Mouse (Mus musculus): Measurements from ENCODE around the gene Gemin4. TPM values are rescaled to one million over a fixed set of nuclear protein-coding genes. Genes with fewer than 3 reads are reported as not detected.

Gene Gemin4
- polyA plus RNA-seq, 1 experiment from 2014 or later: 30.1 TPM

GRCm38 (mm10) chr11:76253145-76253917 lies 35.9 kb upstream of the Gemin4 start:
- peak; percentile 79; the same call in 1 of the 2 replicates for ATAC-seq (ENCODE audit: insufficient read depth, low FRiP score)
- Histone ChIP-seq H3K4me2 (ENCODE audit: low read depth, low read length) (no peak overlapping the region), H3K9ac (ENCODE audit: low read length) (no peak overlapping the region), H3K4me1 (ENCODE audit: control insufficient read depth, insufficient read depth, low read length) (peaks cover 9% of the 10 kb centered on the region), H3K27me3 (ENCODE audit: control insufficient read depth, insufficient read depth, low read length) (no peaks in the 10 kb centered on the region), H3K36me3 (ENCODE audit: control insufficient read depth, insufficient read depth, low read length) (no peaks in the 10 kb centered on the region), H3K9me3 (replicated peaks; ENCODE audit: control insufficient read depth, low read length) (no peaks in the 10 kb centered on the region), H3K27ac (ENCODE audit: low read length) (peak overlapping the region; percentile 46), H3K4me3 (replicated peaks; ENCODE audit: low read length) (no peak overlapping the region)
- WGBS: 44% methylated on average over 5 of the region's 5 CpGs

GRCm38 (mm10) chr11:76252036-76252435 lies 34.6 kb upstream of the Gemin4 start:
- no peak for ATAC-seq (ENCODE audit: insufficient read depth, low FRiP score)
- Histone ChIP-seq H3K36me3 (ENCODE audit: control insufficient read depth, insufficient read depth, low read length) (no peaks in the 10 kb centered on the region), H3K27ac (ENCODE audit: low read length) (peak overlapping the region; percentile 71), H3K4me1 (ENCODE audit: control insufficient read depth, insufficient read depth, low read length) (peaks cover 9% of the 10 kb centered on the region), H3K4me2 (ENCODE audit: low read depth, low read length) (no peak overlapping the region), H3K9ac (ENCODE audit: low read length) (no peak overlapping the region), H3K4me3 (replicated peaks; ENCODE audit: low read length) (no peak overlapping the region), H3K27me3 (ENCODE audit: control insufficient read depth, insufficient read depth, low read length) (no peaks in the 10 kb centered on the region), H3K9me3 (replicated peaks; ENCODE audit: control insufficient read depth, low read length) (no peaks in the 10 kb centered on the region)
- 46% methylated on average over 3 of the region's 3 CpGs for WGBS

GRCm38 (mm10) chr11:76247239-76247638 lies 29.8 kb upstream of the Gemin4 start:
- H3K4me3 ChIP-seq (replicated peaks; ENCODE audit: low read length): no peak overlapping the region
- H3K9me3 ChIP-seq (replicated peaks; ENCODE audit: control insufficient read depth, low read length): no peaks in the 10 kb centered on the region
- no peak overlapping the region for H3K9ac ChIP-seq (ENCODE audit: low read length)
- no peak overlapping the region for H3K27ac ChIP-seq (ENCODE audit: low read length)
- no peak overlapping the region for H3K4me2 ChIP-seq (ENCODE audit: low read depth, low read length)
- ATAC-seq (ENCODE audit: insufficient read depth, low FRiP score): no peak
- 51% methylated on average over 2 of the region's 2 CpGs for WGBS
- H3K4me1 ChIP-seq (ENCODE audit: control insufficient read depth, insufficient read depth, low read length): peaks cover 8% of the 10 kb centered on the region
- no peaks in the 10 kb centered on the region for H3K27me3 ChIP-seq (ENCODE audit: control insufficient read depth, insufficient read depth, low read length)
- H3K36me3 ChIP-seq (ENCODE audit: control insufficient read depth, insufficient read depth, low read length): 0 out of 2 replicates have a peak, but pooled peaks cover 5% of the 10 kb centered on the region

GRCm38 (mm10) chr11:76246439-76246838 lies 29.0 kb upstream of the Gemin4 start:
- H3K4me3 ChIP-seq (replicated peaks; ENCODE audit: low read length): no peak overlapping the region
- no peak overlapping the region for H3K27ac ChIP-seq (ENCODE audit: low read length)
- no peaks in the 10 kb centered on the region for H3K27me3 ChIP-seq (ENCODE audit: control insufficient read depth, insufficient read depth, low read length)
- no peak for ATAC-seq (ENCODE audit: insufficient read depth, low FRiP score)
- no peaks in the 10 kb centered on the region for H3K9me3 ChIP-seq (replicated peaks; ENCODE audit: control insufficient read depth, low read length)
- H3K36me3 ChIP-seq (ENCODE audit: control insufficient read depth, insufficient read depth, low read length): 0 out of 2 replicates have a peak, but pooled peaks cover 5% of the 10 kb centered on the region
- H3K4me2 ChIP-seq (ENCODE audit: low read depth, low read length): no peak overlapping the region
- H3K9ac ChIP-seq (ENCODE audit: low read length): no peak overlapping the region
- peaks cover 13% of the 10 kb centered on the region for H3K4me1 ChIP-seq (ENCODE audit: control insufficient read depth, insufficient read depth, low read length)

GRCm38 (mm10) chr11:76243811-76244546 lies 26.5 kb upstream of the Gemin4 start:
- H3K27ac ChIP-seq (ENCODE audit: low read length): peak overlapping the region; percentile 22; the same call in 1 of the 2 replicates

GRCm38 (mm10) chr11:76242901-76243810 lies 25.7 kb upstream of the Gemin4 start, which contains the start of the genes Mrm3 and Glod4:
Gene Mrm3 (plus strand): TSS chr11:76243715.
Gene Glod4 (minus strand): TSS chr11:76243725.
- WGBS: under 1% methylated on average over 61 of the region's 61 CpGs
- peak; percentile 93 for ATAC-seq (ENCODE audit: insufficient read depth, low FRiP score)

More at GRCm38 (mm10) chr11:76243811-76244546, 26.5 kb upstream of the Gemin4 start:
- WGBS: 2% methylated on average over 34 of the region's 34 CpGs
- 0 out of 2 replicates have a peak, but pooled peaks cover 5% of the 10 kb centered on the region for H3K36me3 ChIP-seq (ENCODE audit: control insufficient read depth, insufficient read depth, low read length)
- H3K27me3 ChIP-seq (ENCODE audit: control insufficient read depth, insufficient read depth, low read length): no peaks in the 10 kb centered on the region
- peak overlapping the region; percentile 92 for H3K4me2 ChIP-seq (ENCODE audit: low read depth, low read length)
- no peak for ATAC-seq (ENCODE audit: insufficient read depth, low FRiP score)
- H3K9me3 ChIP-seq (replicated peaks; ENCODE audit: control insufficient read depth, low read length): no peaks in the 10 kb centered on the region
- peaks cover 13% of the 10 kb centered on the region for H3K4me1 ChIP-seq (ENCODE audit: control insufficient read depth, insufficient read depth, low read length)
- peak overlapping the region; percentile 87 for H3K9ac ChIP-seq (ENCODE audit: low read length)
- H3K4me3 ChIP-seq (replicated peaks; ENCODE audit: low read length): peak overlapping the region; percentile 74

GRCm38 (mm10) chr11:76239750-76240149 lies 22.3 kb upstream of the Gemin4 start:
- H3K27me3 ChIP-seq (ENCODE audit: control insufficient read depth, insufficient read depth, low read length): no peaks in the 10 kb centered on the region
- 96% methylated on average over 2 of the region's 2 CpGs for WGBS
- no peak overlapping the region for H3K27ac ChIP-seq (ENCODE audit: low read length)
- H3K9me3 ChIP-seq (replicated peaks; ENCODE audit: control insufficient read depth, low read length): no peaks in the 10 kb centered on the region
- no peak overlapping the region for H3K4me3 ChIP-seq (replicated peaks; ENCODE audit: low read length)
- H3K36me3 ChIP-seq (ENCODE audit: control insufficient read depth, insufficient read depth, low read length): 0 out of 2 replicates have a peak, but pooled peaks cover 7% of the 10 kb centered on the region
- no peak for ATAC-seq (ENCODE audit: insufficient read depth, low FRiP score)
- H3K4me1 ChIP-seq (ENCODE audit: control insufficient read depth, insufficient read depth, low read length): peaks cover 13% of the 10 kb centered on the region
- H3K9ac ChIP-seq (ENCODE audit: low read length): no peak overlapping the region
- H3K4me2 ChIP-seq (ENCODE audit: low read depth, low read length): no peak overlapping the region

More at GRCm38 (mm10) chr11:76242901-76243810, 25.7 kb upstream of the Gemin4 start, which contains the start of the genes Mrm3 and Glod4:
- Histone ChIP-seq H3K27me3 (ENCODE audit: control insufficient read depth, insufficient read depth, low read length) (no peaks in the 10 kb centered on the region), H3K36me3 (ENCODE audit: control insufficient read depth, insufficient read depth, low read length) (0 out of 2 replicates have a peak, but pooled peaks cover 5% of the 10 kb centered on the region), H3K4me3 (replicated peaks; ENCODE audit: low read length) (peak within 1 kb of the TSS; percentile 74), H3K9me3 (replicated peaks; ENCODE audit: control insufficient read depth, low read length) (no peaks in the 10 kb centered on the region), H3K9ac (ENCODE audit: low read length) (peak within 1 kb of the TSS; percentile 87), H3K4me2 (ENCODE audit: low read depth, low read length) (peak within 1 kb of the TSS; percentile 92), H3K4me1 (ENCODE audit: control insufficient read depth, insufficient read depth, low read length) (peaks cover 13% of the 10 kb centered on the region), H3K27ac (ENCODE audit: low read length) (peak within 1 kb of the TSS; percentile 53; the same call in 1 of the 2 replicates)

GRCm38 (mm10) chr11:76236136-76236535 lies 18.7 kb upstream of the Gemin4 start:
- H3K27ac ChIP-seq (ENCODE audit: low read length): no peak overlapping the region
- H3K9me3 ChIP-seq (replicated peaks; ENCODE audit: control insufficient read depth, low read length): no peaks in the 10 kb centered on the region
- no peak for ATAC-seq (ENCODE audit: insufficient read depth, low FRiP score)
- WGBS: 88% methylated on average over 3 of the region's 3 CpGs
- no peak overlapping the region for H3K4me3 ChIP-seq (replicated peaks; ENCODE audit: low read length)
- peaks cover 15% of the 10 kb centered on the region; the same call in 1 of the 2 replicates for H3K36me3 ChIP-seq (ENCODE audit: control insufficient read depth, insufficient read depth, low read length)
- no peak overlapping the region for H3K9ac ChIP-seq (ENCODE audit: low read length)
- H3K4me1 ChIP-seq (ENCODE audit: control insufficient read depth, insufficient read depth, low read length): no peaks in the 10 kb centered on the region
- H3K4me2 ChIP-seq (ENCODE audit: low read depth, low read length): no peak overlapping the region
- H3K27me3 ChIP-seq (ENCODE audit: control insufficient read depth, insufficient read depth, low read length): no peaks in the 10 kb centered on the region
